Mouse (Mus musculus) G1E (cell line): ENCODE data around the gene Ripor2. TPM values are rescaled to one million over a fixed set of nuclear protein-coding genes. Genes with fewer than 3 reads are reported as not detected.

Experiments used
- ATAC-seq: 2 replicates; pipeline ENCODE4 v1.8.0; 2016; ENCODE audit warnings: mild to moderate bottlenecking; ENCODE audit not compliant: insufficient number of reproducible peaks, poor library complexity, low FRiP score, severe bottlenecking; ENCODE audit errors: extremely low read depth
- DNase-seq: peaks from one replicate; pipeline ENCODE4 v3.0.0; 2012; ENCODE audit warnings: low spot score
- H3K27me3 ChIP-seq: 2 replicates; pipeline ENCODE4 v1.6.1; 2012; ENCODE audit warnings: mild to moderate bottlenecking, low read length, inconsistent platforms; ENCODE audit not compliant: insufficient read depth
- H3K36me3 ChIP-seq: replicated peaks from 2 replicates; pipeline ENCODE3; 2012; ENCODE audit warnings: mild to moderate bottlenecking, inconsistent platforms
- H3K4me1 ChIP-seq: 2 replicates; pipeline ENCODE4 v1.6.1; 2012; ENCODE audit warnings: low read depth, low read length, inconsistent platforms, mixed read lengths; ENCODE audit not compliant: insufficient read depth
- H3K4me3 ChIP-seq: 2 replicates; pipeline ENCODE4 v1.5.1; 2012; ENCODE audit warnings: low read depth, mild to moderate bottlenecking, inconsistent platforms, low read length, moderate library complexity, mixed read lengths
- H3K9me3 ChIP-seq: replicated peaks from 2 replicates; pipeline ENCODE4 v1.6.1; 2012; ENCODE audit warnings: inconsistent platforms
- CTCF ChIP-seq: IDR thresholded peaks from 2 replicates; pipeline ENCODE4 v1.5.1; 2012; ENCODE audit warnings: low read depth, low read length, inconsistent platforms, mixed read lengths
- GATA1 ChIP-seq: IDR thresholded peaks from 2 replicates; pipeline ENCODE4 v1.6.1; 2012; ENCODE audit warnings: borderline replicate concordance, low read length, inconsistent platforms, mixed read lengths
- GATA2 ChIP-seq: IDR thresholded peaks from 2 replicates; pipeline ENCODE4 v1.6.1; 2012; ENCODE audit warnings: low read depth, low read length, inconsistent platforms, borderline replicate concordance
- POLR2AphosphoS5 ChIP-seq: IDR thresholded peaks from 2 replicates; pipeline ENCODE4 v1.6.1; 2012; ENCODE audit warnings: low read depth, low read length, inconsistent platforms; ENCODE audit not compliant: insufficient replicate concordance
- TAL1 ChIP-seq: conservative IDR thresholded peaks from 2 replicates; pipeline ENCODE4 v1.6.1; 2012; ENCODE audit warnings: low read depth, low read length, inconsistent platforms, mixed read lengths
- polyA plus RNA-seq: library from polyadenylated mRNA; stranded (reverse); fragments of >175 nt; gene quantifications from 2 replicates; pipeline ENCODE4 v1.2.3, GENCODE M21; 2012
- total RNA-seq, 2 experiments: library from RNA; stranded (forward) in 1 of 2; stranded (reverse) in 1 of 2; fragments of 200-1000 nt in 1 of 2; fragments of >200 nt in 1 of 2; fragmentation: Nextera tagmentation in 1 of 2; gene quantifications; 2 replicates each; pipeline ENCODE4 v1.2.3; 2014 to 2017

Ripor2 gene
- total and polyA plus RNA-seq, 3 experiments: 0.27 TPM; not detected in 2

DNA sequence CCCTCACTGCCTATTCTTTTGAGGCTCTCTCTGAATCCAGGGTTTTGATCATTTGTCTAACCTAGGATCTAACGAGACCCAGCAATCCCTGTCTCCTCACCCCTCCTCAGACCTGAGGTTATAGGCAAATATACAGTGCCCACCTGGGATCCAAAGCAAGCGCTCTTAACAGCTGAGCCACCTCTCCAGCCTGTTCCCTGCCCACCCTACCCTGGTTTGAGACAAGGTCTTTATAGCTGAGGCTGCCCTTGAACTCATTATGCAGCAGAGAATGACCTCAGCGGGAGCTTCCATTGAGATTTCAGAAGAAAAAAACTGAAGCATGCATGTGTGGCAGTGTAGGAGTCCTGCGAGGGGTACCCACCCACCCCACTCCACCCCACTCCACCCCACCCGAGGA lies 152.5 kb downstream of the Ripor2 start:
- TF ChIP-seq TAL1: no peak
- TF ChIP-seq GATA1: no peak
- no peak for TF ChIP-seq CTCF
- no peak for TF ChIP-seq GATA2
- no peak for TF ChIP-seq POLR2AphosphoS5
- ATAC-seq (no peak), DNase-seq (no peak)
- no peak overlapping the region for H3K4me3 ChIP-seq
- peaks cover 11% of the 10 kb centered on the region for H3K36me3 ChIP-seq
- H3K4me1 ChIP-seq: no peaks in the 10 kb centered on the region
- no peaks in the 10 kb centered on the region for H3K9me3 ChIP-seq
- peaks cover 2% of the 10 kb centered on the region; the same call in 1 of the 2 replicates for H3K27me3 ChIP-seq

DNA sequence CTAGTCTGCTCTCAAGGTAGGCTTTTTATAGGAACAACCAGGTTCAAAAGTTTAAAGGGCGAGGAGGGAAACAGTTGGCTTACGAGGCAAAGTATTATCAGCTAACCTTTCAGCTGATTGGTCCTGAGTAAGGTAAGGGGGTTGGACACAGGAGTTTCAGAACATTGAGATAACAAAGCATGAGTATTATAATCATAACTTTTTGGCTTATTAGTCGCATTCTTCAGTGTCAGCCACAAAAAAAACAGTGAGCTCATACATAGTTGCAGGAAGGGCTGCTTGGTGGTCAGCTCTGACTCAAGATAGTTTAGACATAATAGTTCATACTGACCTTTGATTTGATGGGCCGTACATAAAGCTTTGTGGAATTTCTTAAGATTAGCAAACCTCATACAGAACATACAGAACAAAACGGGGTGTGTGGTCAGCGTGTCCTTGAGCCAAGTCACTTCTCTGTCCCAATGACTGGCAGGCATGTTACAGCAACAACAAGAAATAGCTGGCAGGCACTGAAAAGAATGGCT lies 153.7 kb downstream of the Ripor2 start:
- H3K9me3 ChIP-seq: no peaks in the 10 kb centered on the region

DNA sequence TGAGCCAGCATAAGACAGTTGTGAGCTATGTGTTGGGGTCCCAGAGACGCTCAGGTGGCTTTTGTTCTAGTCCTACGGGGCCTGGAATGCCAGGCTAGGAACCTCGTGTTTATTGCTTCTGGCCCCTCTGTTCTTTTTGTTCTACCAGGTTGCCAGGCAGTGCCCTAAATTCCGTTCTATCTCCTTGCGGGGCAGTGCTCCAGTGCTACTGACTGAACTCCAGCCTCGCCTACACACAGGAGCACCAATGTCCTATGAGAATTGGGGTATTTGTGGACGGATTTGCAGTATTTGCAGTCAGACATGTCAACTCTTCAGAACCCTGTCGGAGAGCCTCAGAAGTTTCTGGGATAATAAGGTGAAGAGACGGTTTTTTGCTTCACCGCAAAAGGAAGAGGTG lies 159.0 kb downstream of the Ripor2 start, which contains the start of gene Armh2:
Armh2 (plus strand) TSS at position 205 of the 400 bp plus-strand sequence.
- Histone ChIP-seq H3K4me3 (no peak within 1 kb of the TSS), H3K9me3 (no peaks in the 10 kb centered on the region), H3K4me1 (no peaks in the 10 kb centered on the region), H3K36me3 (peaks cover 59% of the 10 kb centered on the region), H3K27me3 (no peaks in the 10 kb centered on the region)
- TF ChIP-seq TAL1 (no peak), GATA2 (no peak), POLR2AphosphoS5 (no peak), CTCF (no peak), GATA1 (no peak)
- no peak for DNase-seq
- ATAC-seq: no peak

More for the DNA sequence above, 153.7 kb downstream of the Ripor2 start:
- DNase-seq (no peak), ATAC-seq (no peak)
- TF ChIP-seq CTCF (no peak), TAL1 (no peak), GATA1 (no peak), POLR2AphosphoS5 (no peak), GATA2 (no peak)
- Histone ChIP-seq H3K27me3 (peaks cover 2% of the 10 kb centered on the region; the same call in 1 of the 2 replicates), H3K4me1 (no peaks in the 10 kb centered on the region), H3K4me3 (no peak overlapping the region), H3K36me3 (peaks cover 18% of the 10 kb centered on the region)

DNA sequence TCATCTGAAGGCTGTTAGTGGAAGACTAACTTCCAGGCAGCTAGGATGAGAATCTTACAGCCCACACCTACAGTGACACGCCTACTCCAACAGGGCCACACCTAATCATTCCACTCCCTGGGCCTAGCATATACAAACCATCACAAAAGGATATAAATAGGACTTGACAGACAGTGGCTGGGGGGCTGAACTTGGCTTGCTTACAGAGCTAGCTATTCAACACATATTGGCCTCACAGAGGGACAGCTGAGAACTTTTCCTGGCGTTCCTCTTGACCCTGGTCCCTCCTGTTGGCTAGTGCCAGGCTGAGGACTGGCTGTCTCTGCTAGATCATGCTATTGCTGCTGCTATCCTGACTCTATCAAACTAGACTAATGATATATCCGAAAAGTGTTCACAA lies 165.8 kb downstream of the Ripor2 start:
- ATAC-seq (no peak), DNase-seq (no peak)
- no peaks in the 10 kb centered on the region for H3K27me3 ChIP-seq
- H3K4me3 ChIP-seq: no peak overlapping the region
- peaks cover 78% of the 10 kb centered on the region for H3K36me3 ChIP-seq
- no peaks in the 10 kb centered on the region for H3K9me3 ChIP-seq
- TF ChIP-seq CTCF (no peak), GATA1 (no peak), POLR2AphosphoS5 (no peak), TAL1 (no peak), GATA2 (no peak)
- peaks cover 8% of the 10 kb centered on the region for H3K4me1 ChIP-seq

DNA sequence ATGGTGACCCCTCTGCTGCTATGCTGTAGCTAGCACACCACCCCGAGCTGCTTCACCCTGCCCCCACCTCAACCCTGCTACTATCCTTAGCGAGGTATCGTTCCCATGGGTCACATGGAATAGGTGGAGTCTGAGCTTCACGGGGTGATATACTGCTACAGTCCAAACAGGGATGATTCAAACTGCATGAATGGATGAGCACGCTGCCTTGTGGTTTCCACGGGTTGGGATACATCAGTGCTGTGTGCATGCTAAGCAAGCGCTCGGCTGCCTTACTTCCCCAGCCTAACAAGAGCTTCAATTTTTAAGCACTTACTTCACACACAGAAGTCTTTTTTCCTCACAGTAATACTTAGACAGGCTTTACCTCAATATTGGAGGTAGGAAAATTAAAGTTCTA lies 168.8 kb downstream of the Ripor2 start:
- TF ChIP-seq TAL1: no peak
- no peak for TF ChIP-seq POLR2AphosphoS5
- no peak for TF ChIP-seq CTCF
- TF ChIP-seq GATA2: no peak
- no peak for TF ChIP-seq GATA1
- Histone ChIP-seq H3K27me3 (no peaks in the 10 kb centered on the region), H3K4me3 (no peak overlapping the region), H3K9me3 (no peaks in the 10 kb centered on the region), H3K4me1 (peaks cover 11% of the 10 kb centered on the region), H3K36me3 (peaks cover 83% of the 10 kb centered on the region)
- ATAC-seq: no peak
- DNase-seq: no peak

DNA sequence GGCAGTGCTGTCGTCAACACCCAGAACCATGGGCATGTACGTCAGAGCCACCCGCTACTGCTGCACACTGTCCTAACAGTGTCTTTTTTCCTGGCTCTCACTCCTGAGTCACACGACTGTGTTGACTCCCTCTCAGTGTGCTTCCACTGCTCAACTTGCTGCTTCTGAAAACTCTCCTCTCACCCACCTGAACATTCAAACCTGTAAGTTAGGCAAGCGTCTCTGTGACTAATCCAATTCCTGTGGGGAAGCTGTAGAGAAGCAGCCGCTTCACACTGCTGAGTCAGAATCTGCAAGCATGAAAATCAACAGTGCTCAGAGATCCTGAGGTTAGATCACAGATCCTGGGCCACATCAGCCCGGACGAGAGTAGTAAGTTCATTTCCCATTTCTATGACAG lies 169.4 kb downstream of the Ripor2 start:
- no peak for ATAC-seq
- TF ChIP-seq POLR2AphosphoS5 (no peak), CTCF (no peak), GATA2 (no peak), GATA1 (no peak), TAL1 (no peak)
- H3K36me3 ChIP-seq: peaks cover 85% of the 10 kb centered on the region

DNA sequence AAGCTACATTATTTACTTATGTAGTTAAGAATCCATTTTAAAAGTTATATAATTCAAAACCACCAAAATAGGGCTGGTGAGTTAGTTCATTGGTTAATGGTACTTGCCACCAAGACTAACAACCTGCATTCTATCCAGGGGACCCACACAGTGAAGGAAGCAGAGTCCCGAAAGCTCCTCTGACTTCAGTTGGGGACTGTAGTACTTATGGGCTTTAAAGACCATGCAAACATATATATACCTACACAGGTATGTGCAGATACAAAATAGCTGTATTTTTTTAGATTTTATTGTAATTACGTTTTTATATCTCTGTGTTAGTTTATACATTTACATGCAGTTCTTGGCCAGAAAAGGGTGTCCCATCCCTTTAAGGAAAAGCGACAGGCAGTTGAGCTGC lies 174.8 kb downstream of the Ripor2 start:
- no peaks in the 10 kb centered on the region for H3K9me3 ChIP-seq
- TF ChIP-seq CTCF: no peak
- DNase-seq (no peak), ATAC-seq (no peak)
- H3K4me1 ChIP-seq: peaks cover 31% of the 10 kb centered on the region
- no peaks in the 10 kb centered on the region for H3K27me3 ChIP-seq
- H3K4me3 ChIP-seq: no peak overlapping the region
- H3K36me3 ChIP-seq: peaks cover 83% of the 10 kb centered on the region

More for the DNA sequence above, 169.4 kb downstream of the Ripor2 start:
- DNase-seq: no peak
- no peak overlapping the region for H3K4me3 ChIP-seq
- H3K4me1 ChIP-seq: peaks cover 11% of the 10 kb centered on the region
- H3K9me3 ChIP-seq: no peaks in the 10 kb centered on the region
- H3K27me3 ChIP-seq: no peaks in the 10 kb centered on the region
